Mouse (Mus musculus) midbrain, embryonic 10.5 days (tissue): Measurements from ENCODE around the gene Prickle2. TPM values are rescaled to one million over a fixed set of nuclear protein-coding genes. Genes with fewer than 3 reads are reported as not detected.

Experiments
- DNase-seq: peaks from one replicate; pipeline ENCODE4 v3.0.0-alpha.2; 2017; ENCODE audit warnings: low spot score
- H3K27ac ChIP-seq: fragments of 300-500 bp; sonication (generic); replicated peaks from 2 replicates; pipeline ENCODE4 v1.5.1; 2016; ENCODE audit warnings: mild to moderate bottlenecking
- H3K27me3 ChIP-seq: fragments of 300-500 bp; sonication (generic); 2 replicates; pipeline ENCODE4 v1.6.1; 2016; ENCODE audit warnings: low read depth, mild to moderate bottlenecking; ENCODE audit not compliant: poor library complexity, severe bottlenecking
- H3K36me3 ChIP-seq: fragments of 300-500 bp; sonication (generic); 2 replicates; pipeline ENCODE4 v1.6.1; 2016; ENCODE audit warnings: mild to moderate bottlenecking, moderate library complexity
- H3K4me1 ChIP-seq: fragments of 300-500 bp; sonication (generic); 2 replicates; pipeline ENCODE4 v1.6.1; 2016
- H3K4me3 ChIP-seq: fragments of 300-500 bp; sonication (generic); 2 replicates; pipeline ENCODE4 v1.5.1; 2016; ENCODE audit warnings: mild to moderate bottlenecking, moderate library complexity
- H3K9me3 ChIP-seq: fragments of 300-500 bp; sonication (generic); replicated peaks from 2 replicates; pipeline ENCODE4 v1.6.1; 2016; ENCODE audit warnings: mild to moderate bottlenecking
- WGBS: fragments of 180-500 bp; shearing (Covaris S2); methylation state at CpG from one replicate; pipeline ENCODE4 v1.1.7; 2016; 5-methylcytosine and 5-hydroxymethylcytosine counted together
- polyA plus RNA-seq: library from polyadenylated mRNA; unstranded; fragments of >200 nt; fragmentation: Nextera tagmentation; extraction: Ambion mirVana; gene quantifications from 2 replicates; pipeline ENCODE4 v1.2.1, GENCODE M21; 2016

The Prickle2 gene
- polyA plus RNA-seq, 1 experiment from 2014 or later: 3.0 TPM

DNA sequence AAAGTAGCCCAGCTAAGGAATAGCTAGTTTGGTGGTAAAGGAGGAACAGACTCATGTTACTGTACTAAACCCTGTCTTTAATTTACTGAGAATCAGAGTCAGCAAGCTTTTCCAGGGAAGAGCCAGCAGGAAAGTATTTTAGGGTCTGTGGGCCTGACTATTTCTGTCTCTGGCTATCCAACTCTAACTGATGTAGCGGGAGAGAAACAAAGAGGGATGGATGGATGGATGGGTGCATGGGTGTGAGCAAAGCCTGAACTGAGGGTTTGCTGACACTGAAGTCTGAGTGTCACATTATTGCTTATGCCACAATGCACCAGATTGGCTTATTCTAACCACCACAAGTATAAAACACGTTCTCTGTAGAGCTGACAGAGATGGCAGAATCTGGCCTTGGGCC, 88.8 kb downstream of the Prickle2 start:
- DNase-seq: no peak
- Histone ChIP-seq H3K4me3 (no peak overlapping the region), H3K27ac (no peak overlapping the region), H3K4me1 (peaks cover 5% of the 10 kb centered on the region; the same call in 1 of the 2 replicates), H3K36me3 (no peaks in the 10 kb centered on the region), H3K27me3 (no peaks in the 10 kb centered on the region), H3K9me3 (peaks cover 7% of the 10 kb centered on the region; the same call in 1 of the 2 replicates)
- 83% methylated on average over 2 of the region's 2 CpGs for WGBS

DNA sequence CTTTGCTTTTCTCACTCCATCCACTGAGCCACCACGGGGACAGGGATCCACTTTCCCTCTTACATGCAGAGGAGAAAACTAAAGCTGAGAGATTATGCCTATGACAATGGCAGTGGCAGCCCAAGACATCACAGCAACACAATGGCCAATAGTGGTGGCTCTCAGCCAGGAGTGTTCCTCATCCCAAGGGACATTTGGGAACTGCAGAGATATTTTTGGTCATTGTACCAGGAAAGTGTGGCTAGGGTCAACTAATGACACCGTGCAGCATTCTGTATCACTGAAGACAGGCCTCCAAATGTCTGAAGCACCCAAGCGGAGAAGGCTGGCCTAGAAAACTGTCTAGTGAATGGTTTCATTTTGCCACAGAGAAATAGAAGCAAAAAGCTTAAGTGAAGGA, 91.2 kb downstream of the Prickle2 start:
- 86% methylated on average over 3 of the region's 3 CpGs for WGBS
- Histone ChIP-seq H3K4me3 (no peak overlapping the region), H3K36me3 (no peaks in the 10 kb centered on the region), H3K27me3 (no peaks in the 10 kb centered on the region), H3K4me1 (peaks cover 5% of the 10 kb centered on the region; the same call in 1 of the 2 replicates), H3K9me3 (peaks cover 7% of the 10 kb centered on the region; the same call in 1 of the 2 replicates), H3K27ac (no peak overlapping the region)
- DNase-seq: no peak

DNA sequence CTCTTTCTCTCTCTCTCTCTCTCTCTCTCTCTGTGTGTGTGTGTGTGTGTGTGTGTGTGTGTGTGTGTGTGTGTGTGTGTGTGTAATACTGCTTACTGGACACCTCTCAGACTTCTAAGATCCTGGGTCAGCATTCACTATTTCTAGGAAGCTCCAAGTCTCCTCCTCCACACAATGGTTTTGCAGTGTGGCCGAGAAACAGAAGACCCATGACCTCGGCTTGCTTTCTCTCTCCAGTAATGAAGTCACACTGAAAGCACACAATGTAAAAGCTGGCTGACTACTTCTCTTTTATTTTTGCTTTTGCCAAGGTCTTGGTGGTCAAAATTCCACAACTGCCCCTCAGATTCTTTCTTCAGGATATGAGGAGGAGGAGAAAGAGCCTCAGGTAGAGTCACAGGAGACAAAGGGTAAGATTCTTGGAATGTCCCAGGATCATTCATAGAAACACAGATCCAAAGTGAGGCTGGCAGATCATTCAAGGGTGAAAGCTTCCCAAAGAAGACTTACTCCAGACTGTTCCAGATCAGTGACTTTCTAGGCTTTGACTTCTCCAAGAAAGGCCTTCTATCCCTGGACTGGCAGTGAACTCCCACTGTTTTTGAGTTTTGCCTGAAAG, 93.7 kb downstream of the Prickle2 start:
- no peaks in the 10 kb centered on the region for H3K9me3 ChIP-seq
- DNase-seq: no peak
- peaks cover 5% of the 10 kb centered on the region; the same call in 1 of the 2 replicates for H3K4me1 ChIP-seq
- H3K36me3 ChIP-seq: no peaks in the 10 kb centered on the region
- WGBS: 47% methylated on average over 2 of the region's 2 CpGs
- no peak overlapping the region for H3K4me3 ChIP-seq
- H3K27ac ChIP-seq: no peak overlapping the region; the same call in 1 of the 2 replicates
- H3K27me3 ChIP-seq: no peaks in the 10 kb centered on the region

DNA sequence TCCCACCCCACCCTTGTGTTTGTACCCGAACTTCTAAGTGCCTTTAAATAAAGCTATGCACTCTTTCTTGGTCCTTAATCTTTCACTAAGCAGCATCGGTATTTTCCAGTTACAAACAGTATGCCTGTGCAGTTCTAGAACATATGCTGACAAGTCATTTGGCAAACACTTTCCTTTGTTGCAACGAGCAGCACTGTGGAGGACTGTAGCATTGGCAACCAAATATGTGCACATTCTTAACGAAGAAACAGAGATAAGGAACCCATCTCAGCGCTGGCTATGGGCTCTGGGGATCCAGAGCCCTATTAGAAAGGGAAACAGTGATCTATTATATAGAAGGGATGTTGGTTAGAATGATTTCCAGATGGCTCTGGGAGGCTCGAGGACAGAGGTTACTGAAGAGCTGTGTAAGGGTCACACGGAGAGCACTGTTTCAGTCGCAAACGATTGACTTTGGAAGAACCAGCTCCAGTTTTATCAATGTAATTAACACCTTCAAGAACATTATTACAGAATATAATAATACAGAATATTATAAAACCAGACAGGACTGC, 96.2 kb downstream of the Prickle2 start:
- Histone ChIP-seq H3K27ac (no peak overlapping the region), H3K4me3 (no peak overlapping the region), H3K27me3 (no peaks in the 10 kb centered on the region), H3K4me1 (peaks cover 5% of the 10 kb centered on the region; the same call in 1 of the 2 replicates), H3K9me3 (no peaks in the 10 kb centered on the region), H3K36me3 (no peaks in the 10 kb centered on the region)
- no peak for DNase-seq
- 75% methylated on average over 9 of the region's 9 CpGs for WGBS

DNA sequence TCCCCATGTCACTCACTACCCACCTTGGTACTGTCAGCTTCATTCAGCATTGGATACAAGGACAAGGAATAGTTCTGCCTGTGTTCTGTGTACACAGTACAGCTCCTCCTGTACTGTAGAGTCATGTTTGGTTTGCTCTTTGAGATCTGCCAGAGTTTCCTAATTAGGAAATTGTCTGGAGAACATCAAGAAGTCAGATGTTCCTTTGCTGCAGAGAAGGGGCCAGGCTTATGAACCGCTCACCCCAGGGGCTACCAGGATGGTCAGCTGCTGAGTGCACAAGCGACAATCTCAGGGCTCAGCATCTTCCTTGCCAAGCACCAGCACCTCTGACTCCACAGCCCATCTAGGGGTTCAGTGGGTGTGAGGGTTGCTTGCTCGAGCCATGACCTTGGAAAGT, 96.9 kb downstream of the Prickle2 start:
- WGBS: 89% methylated on average over 3 of the region's 3 CpGs
- no peak overlapping the region for H3K27ac ChIP-seq

DNA sequence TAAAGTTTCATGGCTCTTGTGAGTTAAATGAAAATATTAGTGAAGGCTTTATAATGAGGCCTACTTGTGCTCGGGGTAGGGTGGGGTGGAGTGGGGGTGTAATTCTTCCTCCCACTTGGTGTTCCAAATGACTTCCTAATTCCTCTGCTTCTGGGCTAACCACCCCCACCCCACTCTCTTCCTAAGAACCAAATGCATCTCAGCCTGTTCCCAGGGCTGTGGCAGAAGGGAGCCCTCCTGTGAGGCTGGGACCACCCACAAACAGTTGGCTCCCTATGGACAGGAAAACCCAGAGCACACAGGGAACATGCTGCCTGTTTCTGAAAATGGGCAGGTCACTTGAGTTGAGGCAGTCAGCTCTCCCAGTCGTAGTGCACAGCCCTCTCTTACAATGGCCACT, 100.8 kb downstream of the Prickle2 start:
- WGBS: 58% methylated on average over 2 of the region's 2 CpGs
- Histone ChIP-seq H3K4me3 (no peak overlapping the region), H3K36me3 (no peaks in the 10 kb centered on the region), H3K9me3 (no peaks in the 10 kb centered on the region), H3K27me3 (no peaks in the 10 kb centered on the region), H3K4me1 (no peaks in the 10 kb centered on the region), H3K27ac (no peak overlapping the region)
- DNase-seq: no peak

More for the DNA sequence above, 96.9 kb downstream of the Prickle2 start:
- Histone ChIP-seq H3K9me3 (no peaks in the 10 kb centered on the region), H3K27me3 (no peaks in the 10 kb centered on the region), H3K36me3 (no peaks in the 10 kb centered on the region), H3K4me1 (peaks cover 5% of the 10 kb centered on the region; the same call in 1 of the 2 replicates), H3K4me3 (no peak overlapping the region)
- DNase-seq: no peak

DNA sequence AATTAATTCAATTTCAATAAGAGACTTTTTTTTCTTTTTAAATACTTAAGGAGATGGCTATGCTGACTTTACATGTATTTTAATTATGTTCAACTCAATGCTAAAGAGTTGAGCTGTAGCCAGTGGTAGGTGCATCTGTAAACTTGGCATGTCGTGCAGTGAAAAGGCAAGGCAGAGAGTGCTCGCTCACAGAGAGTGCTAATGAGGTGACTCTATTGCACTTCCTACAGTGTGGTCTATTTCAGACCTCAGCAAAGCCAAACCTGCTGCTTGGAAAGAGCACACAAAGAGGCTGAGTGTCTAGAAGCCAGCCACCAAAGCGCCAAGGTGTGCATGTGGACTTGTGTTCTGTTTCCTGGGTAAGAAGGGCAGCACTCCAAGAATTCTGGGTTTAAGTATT, 109.6 kb downstream of the Prickle2 start:
- DNase-seq: no peak
- WGBS: 83% methylated on average over 3 of the region's 3 CpGs
- Histone ChIP-seq H3K4me1 (no peaks in the 10 kb centered on the region), H3K4me3 (no peak overlapping the region), H3K36me3 (no peaks in the 10 kb centered on the region), H3K27ac (no peak overlapping the region), H3K9me3 (no peaks in the 10 kb centered on the region), H3K27me3 (no peaks in the 10 kb centered on the region)

DNA sequence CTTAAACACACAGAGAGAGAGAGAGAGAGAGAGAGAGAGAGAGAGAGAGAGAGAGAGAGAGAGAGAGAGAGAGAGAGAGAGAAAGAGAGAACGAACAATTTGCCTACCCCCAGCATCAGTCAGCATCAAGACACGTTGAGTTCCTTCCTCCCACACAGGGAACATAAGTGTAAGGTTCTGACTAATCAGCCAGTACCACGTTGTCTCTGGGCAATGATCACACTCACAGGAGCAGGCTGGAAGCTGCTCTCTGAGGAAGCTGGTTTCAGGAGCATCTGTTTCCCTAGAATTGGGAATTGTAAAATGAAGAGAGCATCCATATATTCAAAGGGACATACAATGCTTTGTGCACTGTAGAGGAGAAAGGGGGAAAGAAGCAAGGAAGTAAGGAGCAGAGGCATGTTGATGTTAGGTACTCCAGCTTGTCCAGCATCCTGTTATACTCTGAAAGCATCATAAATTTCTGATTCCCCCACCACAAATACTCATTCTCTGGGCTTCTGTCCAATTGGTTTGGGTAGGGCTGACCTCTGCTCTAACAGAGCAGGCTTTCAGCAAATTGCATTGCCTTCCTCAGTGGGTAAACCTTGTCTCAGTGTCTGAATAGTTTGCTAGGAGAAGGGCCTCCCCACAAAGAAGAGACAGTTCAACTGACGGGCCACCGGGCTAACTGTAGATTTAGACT, 116.4 kb downstream of the Prickle2 start:
- H3K4me1 ChIP-seq: no peaks in the 10 kb centered on the region
- 79% methylated on average over 5 of the region's 5 CpGs for WGBS

DNA sequence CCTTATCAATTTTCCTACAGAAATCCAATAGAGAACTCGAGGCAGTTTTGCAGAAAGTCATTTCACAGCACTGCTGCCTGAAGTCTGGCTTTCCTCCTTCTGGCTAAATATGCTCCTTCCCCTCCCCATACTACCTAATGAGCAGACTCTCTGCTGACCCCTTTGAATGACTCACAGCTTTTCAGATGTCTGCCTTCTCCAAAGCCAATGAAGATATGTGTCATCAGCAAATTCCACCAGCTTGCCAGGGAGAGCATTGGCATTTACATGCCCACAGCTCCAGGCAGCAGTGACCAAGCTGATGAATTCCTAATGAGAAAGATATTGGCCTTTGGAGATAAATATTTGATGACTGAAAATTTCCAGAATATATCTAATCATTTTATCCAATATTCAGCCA, 121.9 kb downstream of the Prickle2 start:
- Histone ChIP-seq H3K4me1 (no peaks in the 10 kb centered on the region), H3K27me3 (no peaks in the 10 kb centered on the region), H3K36me3 (no peaks in the 10 kb centered on the region), H3K9me3 (no peaks in the 10 kb centered on the region), H3K27ac (no peak overlapping the region), H3K4me3 (no peak overlapping the region)
- WGBS: 81% methylated on average over 1 of the region's 1 CpGs
- no peak for DNase-seq

More for the DNA sequence above, 116.4 kb downstream of the Prickle2 start:
- Histone ChIP-seq H3K27me3 (no peaks in the 10 kb centered on the region), H3K4me3 (no peak overlapping the region), H3K27ac (no peak overlapping the region), H3K36me3 (no peaks in the 10 kb centered on the region), H3K9me3 (no peaks in the 10 kb centered on the region)
- no peak for DNase-seq

DNA sequence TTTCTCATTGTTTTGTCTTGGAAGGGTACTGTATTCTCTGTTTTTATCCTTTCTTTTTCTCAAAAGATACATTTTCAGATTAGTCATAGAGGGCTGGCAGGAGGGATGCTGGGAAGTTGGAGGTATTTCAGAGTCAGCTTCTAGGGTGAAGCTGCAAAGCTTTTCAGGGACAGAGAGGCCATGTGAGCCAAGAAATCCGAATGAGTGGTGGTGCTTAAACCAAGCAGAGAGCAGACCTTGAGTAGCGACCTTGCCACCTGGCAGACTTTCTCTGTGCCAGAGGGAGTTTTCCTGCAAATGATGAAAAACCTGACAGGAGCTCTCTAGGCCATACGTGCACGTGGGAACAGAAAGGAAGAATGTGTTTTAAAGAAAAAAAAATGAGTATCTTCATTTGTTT, 130.7 kb downstream of the Prickle2 start:
- H3K4me1 ChIP-seq: peaks cover 1% of the 10 kb centered on the region
- H3K27ac ChIP-seq: no peak overlapping the region
- no peaks in the 10 kb centered on the region for H3K9me3 ChIP-seq
- H3K27me3 ChIP-seq: no peaks in the 10 kb centered on the region
- DNase-seq: no peak
- no peak overlapping the region for H3K4me3 ChIP-seq
- no peaks in the 10 kb centered on the region for H3K36me3 ChIP-seq
- 88% methylated on average over 4 of the region's 4 CpGs for WGBS

DNA sequence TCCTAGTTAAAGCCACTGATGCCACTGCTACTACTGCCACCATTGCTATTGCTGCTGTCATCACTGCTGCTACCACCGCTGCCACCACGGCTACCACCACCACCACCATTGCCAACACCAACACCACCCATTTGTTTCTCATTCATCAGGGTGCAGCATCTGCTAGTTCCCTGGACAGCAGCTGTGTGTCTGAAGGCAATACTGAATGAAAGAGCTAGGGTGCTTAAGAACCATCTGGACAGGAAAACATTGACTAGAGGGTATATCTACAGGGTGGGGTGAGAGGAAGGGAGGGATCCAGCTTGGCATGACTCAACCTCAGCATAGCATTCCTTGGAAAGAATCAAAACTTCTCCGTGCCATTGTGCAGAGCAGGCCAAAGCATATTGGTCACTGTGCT, 133.8 kb downstream of the Prickle2 start:
- Histone ChIP-seq H3K27me3 (no peaks in the 10 kb centered on the region), H3K27ac (no peak overlapping the region), H3K36me3 (no peaks in the 10 kb centered on the region), H3K9me3 (no peaks in the 10 kb centered on the region), H3K4me3 (no peak overlapping the region), H3K4me1 (peaks cover 12% of the 10 kb centered on the region)
- 96% methylated on average over 3 of the region's 3 CpGs for WGBS
- DNase-seq: no peak

DNA sequence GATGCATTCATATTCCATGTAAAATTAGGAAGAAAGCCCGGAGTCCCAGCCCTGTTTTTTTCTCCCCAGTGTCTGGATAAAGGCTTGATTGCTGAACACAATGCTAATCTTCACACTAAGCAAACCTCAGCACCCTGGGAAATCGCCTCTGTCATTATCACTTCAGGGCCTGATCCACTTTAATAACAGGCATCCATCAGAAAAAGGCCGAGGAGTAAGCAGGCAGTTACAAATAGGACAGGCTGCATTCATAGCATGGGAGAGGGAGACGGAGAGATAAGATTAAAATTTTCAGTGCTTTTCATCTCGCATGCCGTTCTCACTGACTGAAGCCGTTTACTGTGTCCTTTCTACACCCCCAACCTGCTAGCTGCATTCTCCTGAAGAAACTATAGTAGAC, 135.9 kb downstream of the Prickle2 start:
- no peak overlapping the region for H3K4me3 ChIP-seq
- no peak for DNase-seq
- 65% methylated on average over 7 of the region's 7 CpGs for WGBS
- H3K4me1 ChIP-seq: peaks cover 12% of the 10 kb centered on the region
- H3K36me3 ChIP-seq: no peaks in the 10 kb centered on the region
- H3K27ac ChIP-seq: no peak overlapping the region
- H3K9me3 ChIP-seq: no peaks in the 10 kb centered on the region
- H3K27me3 ChIP-seq: no peaks in the 10 kb centered on the region

DNA sequence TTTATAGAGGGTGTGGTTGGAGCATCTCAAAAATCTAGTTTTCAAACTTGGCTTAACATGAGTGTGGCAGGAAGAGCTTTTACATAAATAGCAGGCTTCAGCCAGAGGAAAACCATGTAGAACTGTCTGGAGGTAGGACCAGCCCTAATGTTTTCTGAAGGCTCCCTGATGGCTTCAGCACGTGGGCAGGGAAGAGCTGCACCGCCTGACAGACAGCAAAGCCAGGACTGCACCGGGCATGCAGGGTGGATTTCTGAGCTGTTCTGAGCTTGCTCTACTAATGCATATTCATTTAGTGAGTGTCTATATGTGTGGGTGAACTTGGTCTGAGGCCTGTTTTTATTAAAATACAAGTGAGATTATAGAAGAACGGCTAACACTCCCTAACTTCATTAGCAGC, 136.7 kb downstream of the Prickle2 start:
- Histone ChIP-seq H3K27me3 (no peaks in the 10 kb centered on the region), H3K4me1 (peaks cover 12% of the 10 kb centered on the region)
- 78% methylated on average over 4 of the region's 4 CpGs for WGBS

More for the DNA sequence above, 136.7 kb downstream of the Prickle2 start:
- Histone ChIP-seq H3K9me3 (no peaks in the 10 kb centered on the region), H3K27ac (no peak overlapping the region), H3K36me3 (no peaks in the 10 kb centered on the region), H3K4me3 (no peak overlapping the region)
- no peak for DNase-seq
